Mouse (Mus musculus) neutrophil, adult 5-6 weeks (primary cell): ENCODE data around the gene Angel1. TPM values are rescaled to one million over a fixed set of nuclear protein-coding genes. Genes with fewer than 3 reads are reported as not detected.

ENCODE experiments used
- ATAC-seq: fragments of 151-379, 151-347 bp; 2 replicates; pipeline ENCODE4 v1.8.0; 2017; ENCODE audit warnings: mild to moderate bottlenecking, moderate TSS enrichment; ENCODE audit not compliant: insufficient number of reproducible peaks, poor library complexity, low FRiP score, severe bottlenecking; ENCODE audit errors: extremely low read depth
- total RNA-seq: library from RNA; stranded (forward); fragments of 200-1000 nt; gene quantifications from 2 replicates; pipeline ENCODE4 v1.2.3, GENCODE M21; 2017

The Angel1 gene
- total RNA-seq, 1 experiment from 2014 or later, result 7.0 TPM

DNA sequence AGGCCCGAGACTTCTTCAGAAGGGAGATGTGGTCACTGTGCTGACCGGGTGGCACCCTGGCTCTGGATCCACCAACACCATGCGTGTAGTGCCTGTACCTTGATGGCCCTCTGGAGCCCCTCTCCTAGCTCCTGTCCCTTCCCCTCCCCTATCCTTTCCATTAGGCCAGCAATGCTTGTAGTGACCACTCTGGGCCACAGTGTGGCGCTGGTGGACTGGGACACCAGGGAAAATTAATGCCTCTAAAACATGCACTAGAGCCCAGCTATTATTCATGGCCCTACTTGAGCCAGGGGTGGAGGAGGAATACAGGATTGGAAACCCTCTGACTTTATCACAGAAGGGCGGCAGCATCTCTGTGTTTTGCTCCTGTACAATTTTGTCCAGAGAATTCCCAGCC lies 10.9 kb downstream of the Angel1 start:
- no peak for ATAC-seq

- no peak for ATAC-seq
Measured at GRCm38 (mm10) chr12:86714026-86714425, 12.2 kb downstream of the Angel1 start.

GRCm38 (mm10) chr12:86705843-86706242 lies 20.4 kb downstream of the Angel1 start:
- no peak for ATAC-seq

DNA sequence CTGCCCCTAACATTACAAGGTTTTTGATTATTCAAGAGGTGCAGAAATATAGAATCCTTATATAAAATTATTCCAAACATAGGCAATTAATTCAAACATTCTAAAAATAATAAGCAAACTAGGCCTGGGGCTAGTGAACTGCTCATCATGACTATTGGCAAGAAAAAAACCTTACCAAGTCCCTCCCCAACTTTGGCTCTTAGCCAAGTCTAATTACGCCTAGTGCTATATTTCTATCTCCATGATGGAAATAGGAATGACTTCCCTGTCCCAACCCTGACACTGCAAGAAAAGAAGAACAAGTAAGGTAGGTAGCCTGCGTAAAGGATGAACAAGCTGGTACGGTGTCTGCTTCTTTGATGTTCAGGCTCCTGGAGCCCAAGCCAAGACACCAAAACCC lies 23.6 kb downstream of the Angel1 start:
- ATAC-seq, result no peak

- no peak for ATAC-seq
Measured at GRCm38 (mm10) chr12:86701491-86701890, 24.8 kb downstream of the Angel1 start.

GRCm38 (mm10) chr12:86700927-86701310 lies 25.3 kb downstream of the Angel1 start:
- ATAC-seq, result no peak

GRCm38 (mm10) chr12:86699965-86700926 lies 26.0 kb downstream of the Angel1 start:
- ATAC-seq, result no peak

DNA sequence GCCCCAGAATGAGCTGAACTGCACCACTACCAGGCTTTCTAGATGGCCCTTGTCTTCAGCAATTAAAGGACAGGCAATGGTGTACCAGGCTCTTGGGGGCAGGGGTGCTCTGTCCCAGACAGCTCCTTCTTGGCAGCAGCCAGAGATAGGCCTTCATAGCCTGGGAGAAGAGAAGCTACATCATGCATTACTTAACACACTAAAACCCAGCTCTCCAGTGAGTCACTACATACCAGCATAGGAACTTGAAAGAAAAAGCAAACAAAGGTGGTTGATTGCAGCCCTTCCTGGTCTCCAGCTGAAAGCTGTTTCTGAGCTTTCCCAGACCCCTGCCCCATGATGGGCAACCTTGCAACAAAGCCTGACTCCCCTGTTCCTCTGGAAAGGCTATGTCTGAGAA lies 27.7 kb downstream of the Angel1 start:
- ATAC-seq, result no peak

DNA sequence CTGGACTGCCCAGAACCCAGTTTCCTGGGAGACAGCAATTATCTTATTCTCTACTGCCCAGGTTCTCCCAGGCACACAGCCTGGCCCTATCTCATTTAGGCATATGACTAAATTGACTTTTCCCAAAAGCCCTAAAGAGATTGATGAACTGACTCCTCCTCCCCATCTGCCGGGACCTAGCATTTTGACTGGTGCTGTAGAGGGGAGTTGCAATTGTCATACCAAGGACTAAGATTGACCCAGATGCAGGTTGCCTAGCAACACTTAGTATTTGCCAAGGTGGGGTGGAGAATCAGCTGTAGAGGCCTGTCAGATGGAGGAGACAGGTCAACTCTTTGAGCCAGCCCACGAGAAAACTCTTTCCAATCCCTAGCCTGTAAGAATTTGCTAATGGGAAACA lies 28.3 kb downstream of the Angel1 start:
- ATAC-seq, result no peak

- no peak for ATAC-seq
Measured at GRCm38 (mm10) chr12:86694441-86694840, 31.8 kb downstream of the Angel1 start.

DNA sequence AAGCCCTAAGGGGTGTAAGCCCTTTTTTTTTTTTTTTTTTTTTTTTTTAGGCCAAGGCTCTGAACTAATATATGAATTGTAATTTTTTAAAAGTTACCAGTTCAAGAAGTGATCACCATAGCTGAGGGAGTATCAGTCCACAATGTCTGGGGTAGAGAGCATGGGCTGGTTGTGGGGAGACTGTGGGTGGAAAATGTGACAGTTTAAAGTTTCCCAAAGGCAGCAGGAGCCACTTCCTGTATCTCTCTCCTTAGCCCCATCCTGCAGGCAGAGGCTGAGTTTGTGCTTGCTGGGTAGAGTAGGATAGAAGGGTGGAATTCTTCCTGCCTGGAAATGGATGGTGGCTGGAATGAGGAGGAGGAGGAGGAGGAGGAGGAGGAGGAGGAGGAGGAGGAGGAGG lies 32.9 kb downstream of the Angel1 start:
- ATAC-seq, result no peak

DNA sequence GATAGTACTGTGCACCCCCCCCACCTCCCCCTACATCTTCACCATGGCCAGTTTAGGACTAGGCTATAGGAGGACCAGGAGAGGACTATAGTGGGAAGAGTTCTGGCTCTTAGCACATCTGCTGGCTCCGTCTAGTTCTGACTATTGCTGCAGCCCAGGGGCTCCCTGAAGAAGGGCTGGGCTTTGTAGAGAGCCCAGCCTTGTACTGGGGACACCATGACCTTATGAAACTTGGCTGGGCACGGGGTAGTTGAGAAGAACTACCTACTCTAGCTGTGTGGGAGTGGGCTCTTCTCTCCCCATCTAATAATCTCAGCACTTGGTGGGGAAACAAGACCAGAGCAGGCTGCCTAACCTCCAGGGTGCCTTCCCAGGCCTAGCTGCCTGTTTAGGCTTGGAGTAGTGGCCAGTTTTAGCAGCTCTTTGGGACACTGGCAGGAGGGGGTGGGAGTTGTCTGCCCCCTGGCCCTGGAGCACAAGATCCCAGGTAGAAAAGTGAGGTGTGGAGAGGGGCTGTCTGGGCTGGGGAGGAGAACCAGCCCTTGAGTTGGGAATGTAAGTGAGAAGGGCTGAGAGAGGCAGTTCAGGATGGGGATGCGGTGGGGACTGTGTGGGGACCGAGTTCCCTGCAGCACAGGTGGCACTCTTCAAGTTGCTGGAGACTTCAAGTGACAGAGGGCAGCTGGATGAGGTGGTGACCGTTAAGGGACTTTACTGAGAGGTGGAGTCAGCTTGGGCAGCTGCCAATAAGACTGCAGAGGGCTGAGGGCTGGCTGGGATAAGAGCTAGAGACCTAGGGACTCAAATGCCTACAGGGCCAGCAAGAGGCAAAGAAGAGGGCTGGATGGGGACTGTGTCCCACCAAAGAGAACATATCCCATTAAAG lies 33.5 kb downstream of the Angel1 start:
- no peak for ATAC-seq

DNA sequence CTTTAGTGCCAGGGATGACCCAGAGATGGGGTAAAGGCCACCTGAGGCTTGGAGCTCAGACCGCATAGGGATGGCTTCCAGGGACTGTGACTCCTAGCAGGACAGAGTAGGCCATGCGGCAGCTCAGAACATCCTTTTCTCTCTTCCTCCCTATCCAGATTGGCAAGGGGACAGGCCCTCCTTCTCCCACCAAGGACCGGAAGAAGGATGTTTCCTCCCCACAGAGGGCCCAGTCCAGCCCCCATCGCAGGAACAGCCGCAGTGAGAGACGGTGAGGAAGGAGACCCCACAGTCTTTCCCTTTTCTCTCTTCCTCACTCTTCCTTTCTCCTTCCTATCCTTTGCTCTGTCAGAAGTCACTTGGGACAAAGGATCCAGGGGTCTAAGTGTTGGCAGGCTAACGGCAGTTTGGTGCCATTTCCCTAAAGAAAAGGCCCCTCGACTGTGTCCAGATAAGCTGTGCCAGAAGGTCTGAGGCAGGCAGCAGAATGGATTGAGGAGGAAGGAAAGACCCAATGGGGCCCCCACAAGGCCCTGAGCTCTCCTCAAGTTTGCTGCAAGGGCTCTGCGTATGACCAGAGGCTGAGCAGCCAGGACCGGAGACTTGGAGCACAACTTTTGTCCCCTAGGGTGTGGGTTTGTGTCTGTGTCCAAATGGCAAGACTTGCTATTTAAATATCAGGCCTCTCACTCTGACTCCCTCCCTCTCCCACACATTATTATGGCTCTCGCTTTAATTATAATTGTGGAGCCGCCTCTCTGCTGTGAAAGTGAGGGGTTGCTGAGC lies 35.4 kb downstream of the Angel1 start:
- ATAC-seq, result no peak

- ATAC-seq, result no peak
Measured at GRCm38 (mm10) chr12:86688917-86689316, 37.3 kb downstream of the Angel1 start.

DNA sequence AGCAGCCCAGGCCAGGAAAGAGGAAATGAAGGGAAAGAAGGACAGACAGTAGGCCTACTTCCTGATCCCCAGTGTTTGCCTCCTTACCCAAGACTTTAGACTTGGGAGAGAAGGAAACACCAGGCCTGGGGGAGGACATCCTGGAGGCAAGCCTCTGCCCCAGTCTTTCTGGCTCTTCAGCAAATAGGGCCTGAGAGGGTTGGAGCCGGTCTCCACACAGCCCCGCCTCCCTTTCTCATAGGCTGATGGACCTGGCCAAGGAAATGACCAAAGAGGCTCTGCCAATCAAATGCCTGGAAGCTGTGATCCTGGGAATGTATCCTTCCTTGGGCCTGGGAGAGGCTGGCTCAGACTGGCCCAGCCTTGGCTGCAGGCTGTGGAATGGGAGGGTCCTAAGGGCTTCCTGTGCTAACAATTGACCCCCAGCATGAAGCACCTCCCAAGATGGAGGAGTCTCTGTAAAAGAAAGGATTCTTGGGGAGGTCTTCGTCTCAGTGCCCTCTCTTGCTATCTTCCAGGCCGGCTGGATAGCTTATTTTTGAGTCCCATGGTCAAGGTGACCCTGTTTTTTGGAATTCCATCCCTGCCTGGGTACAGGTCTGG lies 38.2 kb downstream of the Angel1 start:
- ATAC-seq, result no peak

DNA sequence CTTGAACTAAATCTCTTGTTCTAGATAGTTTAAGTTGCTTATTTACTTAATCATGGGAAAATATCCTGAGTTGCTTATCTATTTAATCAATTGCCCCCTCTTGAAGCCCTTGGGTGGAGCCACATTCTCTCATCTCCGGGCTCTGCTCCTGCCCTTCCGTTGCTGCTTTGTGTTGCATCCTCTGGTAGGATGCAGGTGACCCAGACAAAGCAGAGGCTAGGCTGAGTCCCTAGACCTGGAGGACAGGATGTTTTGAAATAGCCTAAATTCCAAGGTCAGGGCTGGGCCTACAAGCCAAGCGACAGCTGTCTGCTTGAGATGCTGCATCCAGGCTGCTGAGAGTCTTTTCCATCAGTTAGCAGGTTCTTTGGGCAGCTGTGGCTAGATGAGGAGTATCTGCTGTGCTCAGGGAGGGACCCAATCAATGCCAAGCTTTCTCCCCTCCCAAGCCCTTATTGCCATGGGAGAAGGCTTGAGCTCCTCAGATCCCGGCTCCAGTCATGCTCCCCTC lies 38.8 kb downstream of the Angel1 start:
- ATAC-seq, result no peak

- no peak for ATAC-seq
Measured at GRCm38 (mm10) chr12:86686551-86687330, 39.5 kb downstream of the Angel1 start.

DNA sequence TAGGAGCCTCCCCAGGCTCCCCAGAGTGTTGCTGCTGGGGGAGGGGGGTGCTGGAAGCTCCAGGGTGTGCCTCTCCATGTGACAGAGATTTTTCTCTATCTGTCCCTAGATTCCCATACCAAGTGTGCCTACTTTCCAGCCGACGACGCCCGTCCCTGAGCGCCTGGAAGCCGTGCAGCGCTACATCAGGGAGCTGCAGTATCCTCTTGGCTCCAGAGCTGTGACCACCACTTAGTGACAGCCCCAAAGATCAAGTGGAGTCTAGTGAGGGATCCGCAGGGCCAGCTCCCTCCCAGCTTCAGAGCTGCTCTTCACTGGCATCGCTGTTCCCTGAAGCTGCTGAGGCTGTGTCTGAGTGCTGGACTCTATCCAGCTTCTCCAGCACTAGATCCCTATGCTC lies 41.0 kb downstream of the Angel1 start:
- ATAC-seq, result no peak
